Mouse (Mus musculus) embryonic facial prominence, embryonic 12.5 days (tissue): Measurements from ENCODE around the gene Gtpbp1. TPM values are rescaled to one million over a fixed set of nuclear protein-coding genes. Genes with fewer than 3 reads are reported as not detected.

Experiments used
- ATAC-seq: fragments of 200-750 bp; cut with Nextera tagmentation; 2 replicates; pipeline ENCODE4 v1.8.0; 2017; ENCODE audit not compliant: insufficient number of reproducible peaks, insufficient read depth, low FRiP score, low TSS enrichment
- H3K27ac ChIP-seq: fragments of 300-500 bp; sonication (generic); 2 replicates; pipeline ENCODE4 v1.5.1; 2016; ENCODE audit warnings: mild to moderate bottlenecking
- H3K27me3 ChIP-seq: fragments of 300-500 bp; sonication (generic); 2 replicates; pipeline ENCODE4 v1.6.1; 2016; ENCODE audit warnings: mild to moderate bottlenecking, moderate library complexity
- H3K36me3 ChIP-seq: fragments of 300-500 bp; sonication (generic); 2 replicates; pipeline ENCODE4 v1.6.1; 2016; ENCODE audit warnings: mild to moderate bottlenecking
- H3K4me1 ChIP-seq: fragments of 300-500 bp; sonication (generic); 2 replicates; pipeline ENCODE4 v1.6.1; 2016
- H3K4me2 ChIP-seq: fragments of 300-500 bp; sonication (generic); replicated peaks from 2 replicates; pipeline ENCODE4 v1.6.1; 2016; ENCODE audit warnings: mild to moderate bottlenecking, moderate library complexity
- H3K4me3 ChIP-seq: fragments of 300-500 bp; sonication (generic); 2 replicates; pipeline ENCODE4 v1.5.1; 2016; ENCODE audit warnings: mild to moderate bottlenecking
- H3K9ac ChIP-seq: fragments of 300-500 bp; sonication (generic); 2 replicates; pipeline ENCODE4 v1.6.1; 2016; ENCODE audit warnings: mild to moderate bottlenecking, moderate library complexity
- H3K9me3 ChIP-seq: fragments of 300-500 bp; sonication (generic); 2 replicates; pipeline ENCODE4 v1.6.1; 2016; ENCODE audit warnings: mild to moderate bottlenecking, moderate library complexity
- WGBS: fragments of 180-500 bp; shearing (Covaris S2); methylation state at CpG from one replicate; pipeline ENCODE4 v1.1.7; 2016; 5-methylcytosine and 5-hydroxymethylcytosine counted together
- polyA plus RNA-seq: library from polyadenylated mRNA; unstranded; fragments of >200 nt; fragmentation: Nextera tagmentation; extraction: Ambion mirVana; gene quantifications from 2 replicates; pipeline ENCODE4 v1.2.1, GENCODE M21; 2016

Gtpbp1 gene
- polyA plus RNA-seq, 1 experiment from 2014 or later: 41.5 TPM

GRCm38 (mm10) chr15:79697558-79698187 is 7.0 kb downstream of the Gtpbp1 start:
- WGBS: 86% methylated on average over 9 of the region's 9 CpGs
- Histone ChIP-seq H3K4me3 (no peak overlapping the region), H3K9me3 (no peaks in the 10 kb centered on the region), H3K27ac (no peak overlapping the region), H3K27me3 (no peaks in the 10 kb centered on the region), H3K36me3 (peaks cover 16% of the 10 kb centered on the region; the same call in 1 of the 2 replicates), H3K9ac (no peak overlapping the region), H3K4me2 (no peak overlapping the region), H3K4me1 (peaks cover 9% of the 10 kb centered on the region)
- ATAC-seq: no peak

- Histone ChIP-seq H3K4me1 (no peaks in the 10 kb centered on the region), H3K36me3 (peaks cover 49% of the 10 kb centered on the region), H3K9ac (no peak overlapping the region), H3K27ac (no peak overlapping the region), H3K4me2 (no peak overlapping the region), H3K27me3 (no peaks in the 10 kb centered on the region), H3K4me3 (no peak overlapping the region), H3K9me3 (no peaks in the 10 kb centered on the region)
- 84% methylated on average over 17 of the region's 17 CpGs for WGBS
- ATAC-seq: no peak
These were observed 16.1 kb downstream of the Gtpbp1 start for GRCm38 (mm10) chr15:79706603-79707214.

DNA sequence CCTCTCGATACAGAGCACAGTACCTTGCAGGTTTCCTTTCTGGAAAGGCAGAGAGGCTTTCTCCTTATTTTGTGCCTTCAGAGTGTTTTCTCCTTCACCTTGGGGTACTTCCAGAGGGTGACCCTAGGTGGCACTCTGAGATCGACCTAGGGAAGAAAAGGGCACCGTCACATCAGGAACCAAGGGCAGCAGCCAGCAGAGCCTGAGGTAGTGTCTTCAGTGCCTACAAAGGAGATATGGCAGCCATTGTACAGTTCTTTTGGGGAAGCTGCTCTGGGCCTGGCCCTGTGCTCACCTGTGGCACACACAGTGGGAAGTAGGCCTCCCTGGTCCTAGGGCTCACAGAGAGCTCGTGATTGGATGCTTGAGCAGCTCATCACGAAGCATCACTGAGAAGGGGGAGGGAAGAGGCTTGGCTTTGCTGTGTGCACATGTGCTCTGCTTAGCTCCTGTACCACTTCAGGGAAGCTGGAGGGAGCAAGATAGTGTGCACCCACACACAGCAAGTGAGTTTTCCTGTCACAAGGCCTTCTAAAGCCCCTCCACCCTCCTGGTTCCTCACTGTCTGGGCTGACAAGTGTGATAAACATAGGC is 17.7 kb downstream of the Gtpbp1 start:
- Histone ChIP-seq H3K4me1 (no peaks in the 10 kb centered on the region), H3K9me3 (no peaks in the 10 kb centered on the region), H3K36me3 (peaks cover 65% of the 10 kb centered on the region), H3K27me3 (no peaks in the 10 kb centered on the region), H3K9ac (no peak overlapping the region), H3K27ac (no peak overlapping the region), H3K4me2 (no peak overlapping the region), H3K4me3 (no peak overlapping the region)
- ATAC-seq: no peak
- WGBS: 83% methylated on average over 5 of the region's 5 CpGs

DNA sequence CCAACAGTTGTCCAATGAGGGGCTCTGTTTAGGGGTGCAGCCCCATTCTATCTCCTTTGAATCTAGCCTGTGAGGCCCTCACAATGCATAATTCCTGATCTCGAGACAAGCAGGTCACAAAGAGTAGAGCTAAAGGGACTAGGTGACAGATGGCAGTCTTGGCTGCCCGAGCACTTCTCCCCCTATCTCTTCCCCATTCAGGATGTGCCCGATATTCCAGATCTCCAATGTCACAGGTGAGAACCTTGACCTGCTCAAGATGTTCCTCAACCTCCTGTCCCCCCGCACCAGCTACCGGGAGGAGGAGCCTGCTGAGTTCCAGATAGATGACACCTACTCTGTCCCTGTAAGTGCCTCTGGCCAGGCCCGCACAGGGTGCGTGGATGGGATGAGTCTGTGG is 25.0 kb downstream of the Gtpbp1 start:
- Histone ChIP-seq H3K4me1 (no peaks in the 10 kb centered on the region), H3K4me2 (no peak overlapping the region), H3K36me3 (peaks cover 97% of the 10 kb centered on the region), H3K27ac (no peak overlapping the region), H3K27me3 (no peaks in the 10 kb centered on the region), H3K9ac (no peak overlapping the region), H3K4me3 (no peak overlapping the region), H3K9me3 (no peaks in the 10 kb centered on the region)
- WGBS: 88% methylated on average over 7 of the region's 7 CpGs
- no peak for ATAC-seq

DNA sequence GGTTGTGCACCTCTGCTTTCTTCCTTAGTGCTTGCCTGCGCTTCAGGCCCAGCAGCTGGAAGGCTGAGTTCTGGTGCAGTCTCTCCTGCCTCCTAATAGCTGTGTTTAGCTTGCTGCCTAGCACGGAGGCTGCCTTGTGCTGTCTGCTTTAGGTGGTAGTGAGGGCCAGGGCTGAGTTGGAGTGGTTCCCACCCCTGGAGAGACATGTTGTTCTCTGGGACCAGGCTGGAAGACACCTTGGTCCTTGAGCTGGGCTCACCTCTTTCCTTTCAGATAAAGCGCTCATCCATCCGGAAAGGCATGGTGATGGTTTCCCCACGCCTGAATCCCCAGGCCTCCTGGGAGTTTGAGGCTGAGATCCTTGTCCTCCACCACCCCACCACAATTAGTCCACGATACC is 26.1 kb downstream of the Gtpbp1 start:
- WGBS: 88% methylated on average over 6 of the region's 6 CpGs
- H3K9me3 ChIP-seq: no peaks in the 10 kb centered on the region
- no peak overlapping the region for H3K9ac ChIP-seq
- H3K4me1 ChIP-seq: no peaks in the 10 kb centered on the region; the same call in 1 of the 2 replicates
- no peak overlapping the region for H3K4me2 ChIP-seq
- H3K27me3 ChIP-seq: no peaks in the 10 kb centered on the region
- H3K4me3 ChIP-seq: no peak overlapping the region
- no peak for ATAC-seq
- H3K27ac ChIP-seq: no peak overlapping the region
- peaks cover 96% of the 10 kb centered on the region for H3K36me3 ChIP-seq

DNA sequence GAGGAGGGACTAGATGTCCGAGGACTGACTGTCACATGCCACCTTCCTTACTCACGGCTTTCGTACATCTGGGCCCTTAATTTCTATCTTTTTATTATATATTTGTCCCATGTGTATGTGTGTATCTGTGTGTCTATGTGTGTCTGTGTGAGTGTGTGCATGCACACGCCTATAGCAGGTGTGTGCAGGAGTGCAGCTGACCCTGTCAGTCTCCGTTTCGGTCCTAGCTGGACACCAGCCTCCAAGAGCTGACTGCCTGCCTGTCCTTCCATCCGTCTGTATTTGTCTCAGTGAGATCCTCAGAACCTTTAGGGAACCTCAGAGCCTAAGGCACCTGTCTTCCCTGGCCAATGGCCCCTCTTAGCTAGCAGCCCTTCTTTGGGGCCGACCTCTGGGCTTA is 29.6 kb downstream of the Gtpbp1 start:
- H3K4me2 ChIP-seq: no peak overlapping the region
- no peak overlapping the region for H3K27ac ChIP-seq
- no peaks in the 10 kb centered on the region for H3K9me3 ChIP-seq
- WGBS: 83% methylated on average over 8 of the region's 8 CpGs
- no peak overlapping the region for H3K4me3 ChIP-seq
- no peaks in the 10 kb centered on the region for H3K27me3 ChIP-seq
- H3K9ac ChIP-seq: no peak overlapping the region
- no peak for ATAC-seq
- H3K4me1 ChIP-seq: no peaks in the 10 kb centered on the region; the same call in 1 of the 2 replicates
- H3K36me3 ChIP-seq: peaks cover 77% of the 10 kb centered on the region

DNA sequence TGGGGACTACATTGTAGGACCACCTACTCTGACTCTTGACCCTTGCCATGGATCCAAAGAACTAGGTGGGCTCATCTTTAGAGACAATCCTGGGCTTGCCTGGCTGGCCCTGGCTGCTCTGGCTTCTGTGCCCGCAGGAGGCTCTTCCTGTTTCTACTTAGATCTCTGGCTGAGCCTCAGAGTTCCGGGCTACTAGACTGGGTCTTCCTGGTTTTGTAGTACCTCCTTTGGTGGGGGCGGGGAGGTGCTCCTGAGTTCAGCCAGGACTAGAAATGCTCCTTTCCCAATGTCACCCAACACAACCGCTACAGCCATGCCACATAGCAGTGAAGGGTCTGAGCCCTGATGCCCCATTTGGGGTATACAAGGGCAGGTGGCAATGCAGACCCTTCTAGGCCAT is 30.2 kb downstream of the Gtpbp1 start:
- Histone ChIP-seq H3K27me3 (no peaks in the 10 kb centered on the region), H3K9me3 (no peaks in the 10 kb centered on the region), H3K4me1 (no peaks in the 10 kb centered on the region; the same call in 1 of the 2 replicates), H3K4me2 (no peak overlapping the region), H3K27ac (no peak overlapping the region; the same call in 1 of the 2 replicates), H3K4me3 (no peak overlapping the region), H3K9ac (no peak overlapping the region), H3K36me3 (peaks cover 77% of the 10 kb centered on the region)
- no peak for ATAC-seq
- WGBS: 80% methylated on average over 4 of the region's 4 CpGs

DNA sequence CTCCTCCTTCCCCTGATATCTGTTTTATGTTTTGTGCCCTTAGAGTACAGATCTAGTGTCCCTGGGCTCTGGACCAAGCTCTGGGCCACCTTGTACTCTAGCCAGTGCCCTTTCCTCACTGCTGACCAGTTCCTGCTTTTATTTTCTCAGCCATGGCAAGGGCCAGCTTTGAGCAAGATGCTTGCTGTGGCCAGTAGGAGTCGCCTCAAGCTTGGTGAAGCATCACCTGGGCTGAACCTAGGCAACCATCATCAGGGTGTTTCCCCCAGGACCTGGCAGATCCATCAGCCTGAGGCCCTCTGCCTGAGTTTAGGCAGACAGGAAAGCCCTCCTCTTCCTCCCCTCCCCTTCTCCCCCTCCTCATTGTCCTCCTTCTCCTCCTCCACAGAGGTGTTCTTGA is 32.8 kb downstream of the Gtpbp1 start:
- no peak overlapping the region for H3K9ac ChIP-seq
- WGBS: 31% methylated on average over 1 of the region's 1 CpGs
- H3K27ac ChIP-seq: no peak overlapping the region
- no peak for ATAC-seq
- H3K36me3 ChIP-seq: peaks cover 80% of the 10 kb centered on the region
- H3K4me1 ChIP-seq: no peaks in the 10 kb centered on the region; the same call in 1 of the 2 replicates
- H3K27me3 ChIP-seq: no peaks in the 10 kb centered on the region
- H3K4me2 ChIP-seq: no peak overlapping the region
- no peaks in the 10 kb centered on the region for H3K9me3 ChIP-seq
- H3K4me3 ChIP-seq: no peak overlapping the region

DNA sequence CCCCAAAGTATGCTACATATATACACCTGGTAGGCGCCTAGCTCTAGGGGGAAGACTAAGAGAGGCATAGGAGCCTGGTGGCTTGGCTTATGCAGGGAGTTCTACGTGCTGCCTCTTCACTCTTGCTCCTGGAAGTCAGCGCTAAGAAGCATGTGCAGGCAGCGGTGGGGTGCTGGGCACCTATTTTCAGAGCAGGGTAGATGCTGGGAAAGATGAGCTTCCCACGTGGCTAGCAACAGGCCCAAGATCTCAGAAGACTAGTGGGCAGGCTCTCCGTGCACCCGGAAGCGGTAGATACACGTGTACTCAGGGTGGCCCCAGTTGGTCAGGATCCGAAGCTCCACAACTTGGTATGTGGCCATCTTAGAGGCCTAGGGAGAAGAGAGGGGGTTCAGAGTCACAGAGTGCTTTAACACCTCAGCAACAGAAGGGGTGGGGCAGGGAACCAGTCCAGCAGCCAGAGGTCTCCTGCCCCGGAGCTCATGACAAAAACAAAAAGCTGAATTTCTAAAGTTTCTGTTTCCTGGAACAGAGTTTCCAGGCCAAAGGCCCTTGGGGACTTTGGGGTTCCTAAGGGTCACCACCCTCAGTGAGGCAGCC is 34.6 kb downstream of the Gtpbp1 start:
- Histone ChIP-seq H3K27ac (no peak overlapping the region), H3K27me3 (no peaks in the 10 kb centered on the region), H3K9ac (no peak overlapping the region), H3K4me2 (no peak overlapping the region), H3K9me3 (no peaks in the 10 kb centered on the region), H3K36me3 (peaks cover 79% of the 10 kb centered on the region), H3K4me3 (no peak overlapping the region), H3K4me1 (no peaks in the 10 kb centered on the region; the same call in 1 of the 2 replicates)
- ATAC-seq: no peak
- 88% methylated on average over 11 of the region's 11 CpGs for WGBS

GRCm38 (mm10) chr15:79727840-79728239 is 37.2 kb downstream of the Gtpbp1 start:
- Histone ChIP-seq H3K27ac (no peak overlapping the region), H3K9me3 (no peaks in the 10 kb centered on the region), H3K4me1 (no peaks in the 10 kb centered on the region), H3K9ac (no peak overlapping the region), H3K4me3 (no peak overlapping the region), H3K27me3 (no peaks in the 10 kb centered on the region), H3K4me2 (no peak overlapping the region), H3K36me3 (peaks cover 84% of the 10 kb centered on the region)
- 81% methylated on average over 6 of the region's 6 CpGs for whole genome bisulfite sequencing
- no peak for ATAC-seq

DNA sequence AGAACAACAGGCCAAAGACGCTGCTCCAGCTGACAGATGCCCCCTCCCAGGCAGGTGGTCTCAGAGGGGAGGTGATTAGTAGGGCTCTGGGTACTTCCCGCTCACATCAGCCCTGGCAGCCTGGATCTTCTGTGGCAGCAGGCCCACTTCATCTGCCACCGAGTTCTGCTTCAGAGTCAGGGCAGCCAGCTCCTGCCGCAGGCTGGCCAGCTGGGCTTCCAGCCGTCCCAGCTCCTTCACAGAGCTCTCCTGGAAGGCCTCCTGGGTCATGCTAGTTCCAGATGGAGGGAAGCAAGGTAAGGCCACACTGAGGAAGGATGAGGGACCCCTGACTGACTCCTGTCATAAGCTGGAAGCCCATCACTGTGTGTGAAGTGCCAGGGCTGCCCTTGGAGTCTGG is 37.7 kb downstream of the Gtpbp1 start:
- Histone ChIP-seq H3K4me3 (no peak overlapping the region), H3K36me3 (peaks cover 89% of the 10 kb centered on the region)
- ATAC-seq: no peak

More for the DNA sequence above, 37.7 kb downstream of the Gtpbp1 start:
- WGBS: 72% methylated on average over 5 of the region's 5 CpGs
- Histone ChIP-seq H3K27me3 (no peaks in the 10 kb centered on the region), H3K9me3 (no peaks in the 10 kb centered on the region), H3K4me1 (no peaks in the 10 kb centered on the region), H3K9ac (no peak overlapping the region), H3K27ac (no peak overlapping the region), H3K4me2 (no peak overlapping the region)
